In genomic region chr5:15522470-15522869, GRCm38 (mm10) we compare ENCODE assay signal across 35 mouse cellular contexts. TPM values are rescaled to one million over a fixed set of nuclear protein-coding genes. Genes with fewer than 3 reads are reported as not detected.
DNase-seq lines count a peak whose midpoint lies in the region; ATAC-seq and TF ChIP-seq lines count a peak whose summit lies in the region.
"Not testable (repeated sequence)": the region's sequence is repeated elsewhere in the genome, so short reads cannot be mapped to it uniquely, and the experiment has no call there.
"Had no signal": no experiment of that assay in that cellular context is flagged by ENCODE, and none has a peak within 500 bp of the region (broad histone marks: within the 10 kb centered on the region; RNA-seq: fewer than 3 reads in every experiment).

No protein-coding gene starts in this region.

- not testable (repeated sequence) for H3K36me3 ChIP-seq in heart, postnatal 0 days (replicated peaks; ENCODE audit: control insufficient read depth, insufficient read depth, low read length); kidney, postnatal 0 days (ENCODE audit: insufficient read depth, low read length); lung, postnatal 0 days (ENCODE audit: insufficient read depth, low read length)

- H3K27ac ChIP-seq in heart, postnatal 0 days (ENCODE audit: low read depth); kidney, postnatal 0 days; layer of hippocampus, adult 2 months; lung, postnatal 0 days (ENCODE audit: low read length): not testable (repeated sequence)

- H3K9me3 ChIP-seq in heart, postnatal 0 days (replicated peaks; ENCODE audit: control insufficient read depth, low read length); kidney, postnatal 0 days (replicated peaks; ENCODE audit: low read length); lung, postnatal 0 days (ENCODE audit: low read length): not testable (repeated sequence)

- ATAC-seq in heart, postnatal 0 days (ENCODE audit: insufficient read depth, low read depth); kidney, postnatal 0 days (replicated peaks; ENCODE audit: low FRiP score, low read depth); lung, postnatal 0 days: not testable (repeated sequence)

- not testable (repeated sequence) for TF ChIP-seq EP300 in heart, postnatal 0 days (IDR thresholded peaks at IDR 0.05; ENCODE audit: low read depth); lung, postnatal 0 days (IDR thresholded peaks at IDR 0.05)

- not testable (repeated sequence) for H3K27me3 ChIP-seq in heart, postnatal 0 days (ENCODE audit: control insufficient read depth, insufficient read depth, low read length); kidney, postnatal 0 days (ENCODE audit: insufficient read depth, low read length); lung, postnatal 0 days (replicated peaks; ENCODE audit: insufficient read depth, low read length)

- H3K4me2 ChIP-seq in heart, postnatal 0 days (ENCODE audit: low read depth, low read length); kidney, postnatal 0 days (ENCODE audit: low read length); lung, postnatal 0 days (replicated peaks; ENCODE audit: low read depth, low read length): not testable (repeated sequence)

- peak; percentile 45 for DNase-seq in adrenal gland, postnatal 10 days
- DNase-seq in cerebellum, postnatal 14 days = peak; percentile 4 to 43
- not testable (repeated sequence) for DNase-seq in heart, postnatal 0 days (ENCODE audit: low spot score); kidney, postnatal 0 days (ENCODE audit: low spot score); lung, postnatal 0 days (ENCODE audit: low spot score)
- peak in 1 of 2 experiments; percentile 17 for DNase-seq in layer of hippocampus, adult 2 months (ENCODE audit: low spot score in 2 of 2)
- peak; percentile 7 to 19 for DNase-seq in right cerebral cortex, adult 2 months (ENCODE audit: low spot score in 2 of 2)

- H3K4me1 ChIP-seq in heart, postnatal 0 days (ENCODE audit: control insufficient read depth, insufficient read depth); kidney, postnatal 0 days (replicated peaks; ENCODE audit: insufficient read depth, low read length); lung, postnatal 0 days (ENCODE audit: insufficient read depth, low read depth, low read length): not testable (repeated sequence)

- H3K4me3 ChIP-seq in heart, postnatal 0 days (ENCODE audit: low read depth, low read length); kidney, postnatal 0 days (replicated peaks; ENCODE audit: low read depth, low read length); layer of hippocampus, adult 2 months; lung, postnatal 0 days (ENCODE audit: low read depth, low read length): not testable (repeated sequence)

- H3K9ac ChIP-seq in heart, postnatal 0 days (replicated peaks; ENCODE audit: low read depth, low read length); kidney, postnatal 0 days (ENCODE audit: low read depth, low read length); lung, postnatal 0 days (replicated peaks; ENCODE audit: low read depth): not testable (repeated sequence)

- TF ChIP-seq CTCF in heart, postnatal 0 days (IDR thresholded peaks at IDR 0.05; ENCODE audit: low read depth) = peak; percentile 28
- peak; percentile 45 for TF ChIP-seq CTCF in kidney, postnatal 0 days (IDR thresholded peaks at IDR 0.05; ENCODE audit: low read depth)
- TF ChIP-seq CTCF in layer of hippocampus, adult 2 months (conservative IDR thresholded peaks at IDR 0.05) = peak; percentile 47
- peak; percentile 27; the same call in 1 of the 2 replicates for TF ChIP-seq CTCF in lung, postnatal 0 days (IDR thresholded peaks at IDR 0.05)

RNA-seq across cellular contexts. Expression of gene Gm21190, which starts 6.6 kb away (rescaled TPM):
- total RNA-seq in adrenal gland, postnatal 10 days (2021) = not detected
- not detected in 2 replicates for total RNA-seq in heart, postnatal 0 days (2014; rRNA removed; ENCODE audit: low replicate concordance)
- 0.10 TPM in 1 of 2 replicates, not detected in the other for polyA plus RNA-seq in heart, postnatal 0 days (2015; fragmentation: Nextera tagmentation; extraction: Ambion mirVana)
- not detected in 2 replicates for polyA plus RNA-seq in kidney, postnatal 0 days (2015; fragmentation: Nextera tagmentation; extraction: Ambion mirVana)
- not detected for total RNA-seq in layer of hippocampus, adult 2 months (2021)
- not detected in 2 replicates for polyA plus RNA-seq in lung, postnatal 0 days (2015; fragmentation: Nextera tagmentation; extraction: Ambion mirVana)
- total RNA-seq: common myeloid progenitor, adult 5-6 weeks; gastrocnemius, adult 18-20 months; heart, postnatal 25 days; hindbrain, postnatal 0 days; layer of hippocampus, postnatal 10 days; left cerebral cortex, adult 8-10 months; left cerebral cortex, postnatal 36 days; megakaryocyte progenitor cell, adult 5-6 weeks; MEL; neutrophil, adult 5-6 weeks had no signal
- polyA plus RNA-seq: embryonic facial prominence, embryonic 13.5 days; forebrain, embryonic 10.5 days; forebrain, embryonic 15.5 days; frontal cortex, adult 2 months; gonadal fat pad, adult 2 months; heart, embryonic 14.5 days; hindbrain, embryonic 12.5 days; hindbrain, postnatal 0 days; intestine, embryonic 15.5 days; kidney, embryonic 14.5 days; large intestine, adult 2 months; limb, embryonic 13.5 days; liver, embryonic 11.5 days; midbrain, embryonic 10.5 days; midbrain, embryonic 15.5 days; neural tube, embryonic 11.5 days; Patski; spleen, adult 2 months; thymus, adult 2 months had no signal

RNA-seq across cellular contexts. Expression of gene Gm21149, which starts 46.1 kb away (rescaled TPM):
- not detected for total RNA-seq in adrenal gland, postnatal 10 days (2021)
- not detected in 2 replicates for total RNA-seq in heart, postnatal 0 days (2014; rRNA removed; ENCODE audit: low replicate concordance)
- not detected in 2 replicates for polyA plus RNA-seq in heart, postnatal 0 days (2015; fragmentation: Nextera tagmentation; extraction: Ambion mirVana)
- polyA plus RNA-seq in kidney, postnatal 0 days (2015; fragmentation: Nextera tagmentation; extraction: Ambion mirVana) = not detected in 2 replicates
- total RNA-seq in layer of hippocampus, adult 2 months (2021) = not detected
- 0.14 TPM in 1 of 2 replicates, not detected in the other for polyA plus RNA-seq in lung, postnatal 0 days (2015; fragmentation: Nextera tagmentation; extraction: Ambion mirVana)
- total RNA-seq: common myeloid progenitor, adult 5-6 weeks; gastrocnemius, adult 18-20 months; heart, postnatal 25 days; hindbrain, postnatal 0 days; layer of hippocampus, postnatal 10 days; left cerebral cortex, adult 8-10 months; left cerebral cortex, postnatal 36 days; megakaryocyte progenitor cell, adult 5-6 weeks; MEL; neutrophil, adult 5-6 weeks had no signal
- polyA plus RNA-seq: embryonic facial prominence, embryonic 13.5 days; forebrain, embryonic 10.5 days; forebrain, embryonic 15.5 days; frontal cortex, adult 2 months; gonadal fat pad, adult 2 months; hindbrain, embryonic 12.5 days; hindbrain, postnatal 0 days; intestine, embryonic 15.5 days; kidney, embryonic 14.5 days; large intestine, adult 2 months; limb, embryonic 13.5 days; liver, embryonic 11.5 days; midbrain, embryonic 10.5 days; midbrain, embryonic 15.5 days; neural tube, embryonic 11.5 days; Patski; spleen, adult 2 months; thymus, adult 2 months had no signal

RNA-seq across cellular contexts. Expression of gene Gm21083, which starts 54.7 kb away (rescaled TPM):
- not detected for total RNA-seq in adrenal gland, postnatal 10 days (2021)
- 0.23 TPM in 1 of 2 replicates, not detected in the other for total RNA-seq in heart, postnatal 0 days (2014; rRNA removed; ENCODE audit: low replicate concordance)
- 0.12 TPM in 1 of 2 replicates, not detected in the other for polyA plus RNA-seq in heart, postnatal 0 days (2015; fragmentation: Nextera tagmentation; extraction: Ambion mirVana)
- not detected in 2 replicates for polyA plus RNA-seq in kidney, postnatal 0 days (2015; fragmentation: Nextera tagmentation; extraction: Ambion mirVana)
- not detected for total RNA-seq in layer of hippocampus, adult 2 months (2021)
- polyA plus RNA-seq in lung, postnatal 0 days (2015; fragmentation: Nextera tagmentation; extraction: Ambion mirVana) = not detected in 2 replicates
- total RNA-seq: common myeloid progenitor, adult 5-6 weeks; gastrocnemius, adult 18-20 months; heart, postnatal 25 days; hindbrain, postnatal 0 days; layer of hippocampus, postnatal 10 days; left cerebral cortex, adult 8-10 months; left cerebral cortex, postnatal 36 days; megakaryocyte progenitor cell, adult 5-6 weeks; MEL; neutrophil, adult 5-6 weeks had no signal
- polyA plus RNA-seq: embryonic facial prominence, embryonic 13.5 days; forebrain, embryonic 10.5 days; forebrain, embryonic 15.5 days; frontal cortex, adult 2 months; gonadal fat pad, adult 2 months; hindbrain, embryonic 12.5 days; hindbrain, postnatal 0 days; kidney, embryonic 14.5 days; large intestine, adult 2 months; liver, embryonic 11.5 days; midbrain, embryonic 10.5 days; midbrain, embryonic 15.5 days; neural tube, embryonic 11.5 days; Patski; spleen, adult 2 months; thymus, adult 2 months had no signal
